Mouse (Mus musculus) CH12.LX (cell line): Measurements from ENCODE around the gene A730009L09Rik. TPM values are rescaled to one million over a fixed set of nuclear protein-coding genes. Genes with fewer than 3 reads are reported as not detected.

Experiments used
- DNase-seq: peaks from one replicate; pipeline ENCODE4 v3.0.0-alpha.2; 2013; ENCODE audit errors: extremely low read depth
- H3K27ac ChIP-seq: 2 replicates; pipeline ENCODE4 v1.5.1; 2012; ENCODE audit warnings: low read depth, mild to moderate bottlenecking, control low read depth, moderate library complexity; ENCODE audit not compliant: insufficient read depth
- H3K27me3 ChIP-seq: replicated peaks from 2 replicates; pipeline ENCODE3; 2012; ENCODE audit warnings: inconsistent platforms
- H3K36me3 ChIP-seq, 2 experiments: replicated peaks in 1 of 2; 2 replicates each; pipeline versions ENCODE3 to v1.6.1; 2012; ENCODE audit warnings: inconsistent platforms in 1 of 2, low read length in 1 of 2, mild to moderate bottlenecking in 1 of 2, mixed read lengths in 1 of 2, moderate library complexity in 1 of 2; ENCODE audit not compliant: control insufficient read depth in 1 of 2, insufficient read depth in 1 of 2
- H3K4me1 ChIP-seq, 2 experiments: 2 replicates each; pipeline ENCODE4 v1.6.1; 2012; ENCODE audit warnings: inconsistent platforms in 1 of 2, moderate library complexity in 1 of 2; ENCODE audit not compliant: insufficient read depth in 2 of 2, control insufficient read depth in 1 of 2
- H3K4me2 ChIP-seq: 2 replicates; pipeline ENCODE4 v1.6.1; 2012; ENCODE audit warnings: low read depth, mild to moderate bottlenecking, control low read depth; ENCODE audit not compliant: poor library complexity, insufficient read depth, severe bottlenecking
- H3K4me3 ChIP-seq, 3 experiments: fragments of 150-350 bp in 1 of 3; sonication (generic) in 1 of 3; replicated peaks in 1 of 3; 2 replicates each; pipeline versions ENCODE3 to v1.5.1; 2011 to 2012; ENCODE audit warnings: low read depth in 2 of 3, low read length in 2 of 3, mild to moderate bottlenecking in 2 of 3, moderate library complexity in 2 of 3, control low read depth in 1 of 3, improper control_type of control experiment in 1 of 3, inconsistent platforms in 1 of 3, mixed read lengths in 1 of 3; ENCODE audit not compliant: poor library complexity in 1 of 3
- H3K79me2 ChIP-seq: replicated peaks from 2 replicates; pipeline ENCODE4 v1.6.1; 2012; ENCODE audit warnings: mild to moderate bottlenecking, moderate library complexity; ENCODE audit not compliant: control insufficient read depth, poor library complexity, insufficient read depth, severe bottlenecking; ENCODE audit errors: extremely low read depth
- H3K9ac ChIP-seq: 2 replicates; pipeline ENCODE4 v1.6.1; 2012; ENCODE audit warnings: low read depth, mild to moderate bottlenecking, control low read depth, moderate library complexity; ENCODE audit not compliant: insufficient read depth
- H3K9me3 ChIP-seq: replicated peaks from 2 replicates; pipeline ENCODE3; 2012; ENCODE audit warnings: low read length, inconsistent platforms, mixed read lengths
- BHLHE40 ChIP-seq: IDR thresholded peaks from 2 replicates; pipeline ENCODE4 v1.6.1; 2011; ENCODE audit warnings: mild to moderate bottlenecking, low read depth, low read length, improper control_type of control experiment
- CHD2 ChIP-seq: IDR thresholded peaks from 2 replicates; pipeline ENCODE4 v1.6.1; 2011; ENCODE audit warnings: low read length, improper control_type of control experiment
- CTCF ChIP-seq, 2 experiments: IDR thresholded peaks in 1 of 2; conservative IDR thresholded peaks in 1 of 2; 2 replicates each; pipeline ENCODE4 v1.5.1; 2011 to 2012; ENCODE audit warnings: low read depth in 2 of 2, low read length in 2 of 2, improper control_type of control experiment in 1 of 2, inconsistent platforms in 1 of 2, mild to moderate bottlenecking in 1 of 2, moderate library complexity in 1 of 2
- E2F4 ChIP-seq: IDR thresholded peaks from 2 replicates; pipeline ENCODE4 v1.6.1; 2011; ENCODE audit warnings: low read depth, low read length, improper control_type of control experiment; ENCODE audit not compliant: insufficient replicate concordance
- ELF1 ChIP-seq: IDR thresholded peaks from 2 replicates; pipeline ENCODE4 v1.6.1; 2014; ENCODE audit warnings: low read depth, mild to moderate bottlenecking, inconsistent platforms, low read length, improper control_type of control experiment
- EP300 ChIP-seq: IDR thresholded peaks from 2 replicates; pipeline ENCODE4 v1.6.1; 2011; ENCODE audit warnings: low read length, improper control_type of control experiment
- ETS1 ChIP-seq: conservative IDR thresholded peaks from 2 replicates; pipeline ENCODE4 v1.6.1; 2012; ENCODE audit warnings: low read depth, mild to moderate bottlenecking, inconsistent platforms, low read length, improper control_type of control experiment, moderate library complexity
- IRF4 ChIP-seq: IDR thresholded peaks from 2 replicates; pipeline ENCODE4 v1.6.1; 2014; ENCODE audit warnings: low read depth, mild to moderate bottlenecking, inconsistent platforms, low read length, improper control_type of control experiment
- JUN ChIP-seq: IDR thresholded peaks from 2 replicates; pipeline ENCODE4 v1.6.1; 2011; ENCODE audit warnings: low read depth, mild to moderate bottlenecking, low read length, improper control_type of control experiment, moderate library complexity; ENCODE audit not compliant: insufficient read depth
- JUND ChIP-seq: conservative IDR thresholded peaks from 2 replicates; pipeline ENCODE4 v1.6.1; 2011; ENCODE audit warnings: low read depth, low read length, improper control_type of control experiment
- KAT2A ChIP-seq: IDR thresholded peaks from 2 replicates; pipeline ENCODE4 v1.6.1; 2012; ENCODE audit warnings: low read length, improper control_type of control experiment, inconsistent platforms; ENCODE audit not compliant: insufficient replicate concordance
- MAFK ChIP-seq: IDR thresholded peaks from 2 replicates; pipeline ENCODE4 v1.6.1; 2011; ENCODE audit warnings: low read length, improper control_type of control experiment; ENCODE audit not compliant: insufficient replicate concordance
- MAX ChIP-seq: IDR thresholded peaks from 2 replicates; pipeline ENCODE4 v1.6.1; 2011; ENCODE audit warnings: low read length, improper control_type of control experiment
- MAZ ChIP-seq: IDR thresholded peaks from 2 replicates; pipeline ENCODE4 v1.6.1; 2012; ENCODE audit warnings: low read depth, mild to moderate bottlenecking, inconsistent platforms, low read length, improper control_type of control experiment, moderate library complexity
- MEF2A ChIP-seq: IDR thresholded peaks from 2 replicates; pipeline ENCODE4 v1.6.1; 2014; ENCODE audit warnings: low read depth, mild to moderate bottlenecking, inconsistent platforms, low read length, improper control_type of control experiment, borderline replicate concordance
- MXI1 ChIP-seq: IDR thresholded peaks from 2 replicates; pipeline ENCODE4 v1.6.1; 2011; ENCODE audit warnings: mild to moderate bottlenecking, low read depth, low read length, improper control_type of control experiment
- MYC ChIP-seq: IDR thresholded peaks from 2 replicates; pipeline ENCODE4 v1.6.1; 2011; ENCODE audit warnings: low read depth, mild to moderate bottlenecking, improper control_type of control experiment, low read length
- NELFE ChIP-seq: IDR thresholded peaks from 2 replicates; pipeline ENCODE4 v1.6.1; 2011; ENCODE audit warnings: low read depth, low read length, improper control_type of control experiment
- NRF1 ChIP-seq: IDR thresholded peaks from 2 replicates; pipeline ENCODE4 v1.6.1; 2014; ENCODE audit warnings: low read depth, mild to moderate bottlenecking, inconsistent platforms, low read length, improper control_type of control experiment, moderate library complexity
- PAX5 ChIP-seq: IDR thresholded peaks from 2 replicates; pipeline ENCODE4 v1.6.1; 2012; ENCODE audit warnings: low read length, inconsistent platforms, mixed read lengths
- POLR2A ChIP-seq: IDR thresholded peaks from 2 replicates; pipeline ENCODE4 v1.6.1; 2011; ENCODE audit warnings: low read depth, mild to moderate bottlenecking, improper control_type of control experiment, low read length
- POLR2AphosphoS2 ChIP-seq: IDR thresholded peaks from 2 replicates; pipeline ENCODE4 v1.6.1; 2011; ENCODE audit warnings: low read depth, low read length, improper control_type of control experiment
- RAD21 ChIP-seq: IDR thresholded peaks from 2 replicates; pipeline ENCODE4 v1.6.1; 2011; ENCODE audit warnings: low read depth, mild to moderate bottlenecking, low read length, improper control_type of control experiment, moderate library complexity
- RCOR1 ChIP-seq: conservative IDR thresholded peaks from 2 replicates; pipeline ENCODE4 v1.6.1; 2012; ENCODE audit warnings: low read depth, mild to moderate bottlenecking, inconsistent platforms, low read length, improper control_type of control experiment
- SMC3 ChIP-seq: IDR thresholded peaks from 2 replicates; pipeline ENCODE4 v1.6.1; 2011; ENCODE audit warnings: low read depth, low read length, improper control_type of control experiment
- TBP ChIP-seq: conservative IDR thresholded peaks from 2 replicates; pipeline ENCODE4 v1.6.1; 2011; ENCODE audit warnings: low read depth, low read length, improper control_type of control experiment
- TCF12 ChIP-seq: IDR thresholded peaks from 2 replicates; pipeline ENCODE4 v1.6.1; 2014; ENCODE audit warnings: low read depth, mild to moderate bottlenecking, inconsistent platforms, low read length, improper control_type of control experiment
- UBTF ChIP-seq: IDR thresholded peaks from 2 replicates; pipeline ENCODE4 v1.6.1; 2012; ENCODE audit warnings: low read depth, mild to moderate bottlenecking, inconsistent platforms, low read length, improper control_type of control experiment, moderate library complexity
- USF1 ChIP-seq: IDR thresholded peaks from 2 replicates; pipeline ENCODE4 v1.6.1; 2014; ENCODE audit warnings: low read depth, mild to moderate bottlenecking, inconsistent platforms, low read length, improper control_type of control experiment
- ZC3H11A ChIP-seq: IDR thresholded peaks from 2 replicates; pipeline ENCODE4 v1.6.1; 2012; ENCODE audit warnings: low read depth, mild to moderate bottlenecking, inconsistent platforms, low read length, improper control_type of control experiment
- ZMIZ1 ChIP-seq: IDR thresholded peaks from 2 replicates; pipeline ENCODE4 v1.6.1; 2012; ENCODE audit warnings: low read depth, mild to moderate bottlenecking, inconsistent platforms, low read length, improper control_type of control experiment
- ZNF384 ChIP-seq: IDR thresholded peaks from 2 replicates; pipeline ENCODE4 v1.6.1; 2012; ENCODE audit warnings: low read depth, low read length, improper control_type of control experiment, inconsistent platforms
- dilution Hi-C: fragments of 300-500 bp; cut with MboI; formaldehyde crosslinking; loops from 2 replicates; pipeline ENCODE4 v1.14.3; 2020; ENCODE audit warnings: low sequenced_read_pairs; ENCODE audit not compliant: extremely low pct_unique_long_range_greater_than_20kb, extremely low pct_ligation_motif_present
- in situ Hi-C: fragments of 300-500 bp; cut with MboI; formaldehyde crosslinking; loops from 3 replicates; pipeline ENCODE4 v1.14.3; 2019; ENCODE audit warnings: low sequenced_read_pairs, low pct_ligation_motif_present, low pct_unique_long_range_greater_than_20kb, mixed read lengths
- polyA plus RNA-seq: library from polyadenylated mRNA; unstranded; fragments of >175 nt; gene quantifications from 2 replicates; pipeline ENCODE4 v1.2.1, GENCODE M21; 2012; ENCODE audit warnings: low read depth; ENCODE audit not compliant: insufficient read length
- total RNA-seq, 2 experiments: library from RNA; depleted of rRNA; stranded (reverse); fragments of 300-350 nt in 1 of 2; fragments of >200 nt in 1 of 2; gene quantifications; 2 replicates each; pipeline ENCODE4 v1.2.3; 2012 to 2014

Gene A730009L09Rik
- total and polyA plus RNA-seq, 3 experiments: not detected

GRCm38 (mm10) chr16:84476948-84477347, 38.0 kb upstream of the A730009L09Rik start:
- Histone ChIP-seq H3K4me2 (peak overlapping the region; percentile 99), H3K9me3 (no peaks in the 10 kb centered on the region), H3K4me3 (peak overlapping the region in 1 of 3 experiments; percentile 26), H3K36me3 (no peaks in the 10 kb centered on the region), H3K9ac (peak overlapping the region; percentile 9), H3K79me2 (no peaks in the 10 kb centered on the region), H3K27ac (peak overlapping the region; percentile 39), H3K27me3 (no peaks in the 10 kb centered on the region), H3K4me1 (peaks cover 13 to 40% of the 10 kb centered on the region in 2 experiments)
- peak; percentile 39 for DNase-seq
- TF ChIP-seq PAX5: no peak
- peak; percentile 96 for TF ChIP-seq BHLHE40
- TF ChIP-seq POLR2A: no peak
- TF ChIP-seq CTCF (conservative IDR thresholded peaks at IDR 0.05 in 1 of 2, IDR thresholded peaks at IDR 0.05 in 1 of 2; ENCODE audit: low read depth in 2 of 2, low read length in 2 of 2): no peak
- no peak for TF ChIP-seq TBP
- dilution Hi-C loops: no loop called here
- in situ Hi-C loops: no loop called here

- Histone ChIP-seq H3K27me3 (no peaks in the 10 kb centered on the region), H3K9ac (peak overlapping the region; percentile 9), H3K9me3 (no peaks in the 10 kb centered on the region), H3K4me2 (peak overlapping the region; percentile 99), H3K4me3 (no peak overlapping the region), H3K27ac (peak overlapping the region; percentile 39; the same call in 1 of the 2 replicates), H3K36me3 (no peaks in the 10 kb centered on the region), H3K4me1 (peaks cover 13 to 40% of the 10 kb centered on the region in 2 experiments), H3K79me2 (no peaks in the 10 kb centered on the region)
- dilution Hi-C loops (no loop called here), in situ Hi-C loops (no loop called here)
- peak; percentile 84 for DNase-seq
- peak; percentile 77; the same call in 1 of the 2 replicates for TF ChIP-seq MAZ
- no peak for TF ChIP-seq NELFE
- peak; percentile 92 for TF ChIP-seq IRF4
- TF ChIP-seq ZMIZ1: no peak
- TF ChIP-seq MYC: no peak; the same call in 1 of the 2 replicates
- TF ChIP-seq RAD21: no peak; the same call in 1 of the 2 replicates
- TF ChIP-seq MEF2A: peak; percentile 99
- no peak for TF ChIP-seq MAX
- TF ChIP-seq TBP: no peak
- peak; percentile 86 for TF ChIP-seq BHLHE40
- TF ChIP-seq E2F4: no peak
- TF ChIP-seq JUND: peak; percentile 87; the same call in 1 of the 2 replicates
- peak; percentile 94 for TF ChIP-seq TCF12
- peak; percentile 49; the same call in 1 of the 2 replicates for TF ChIP-seq ELF1
- no peak for TF ChIP-seq UBTF
- no peak for TF ChIP-seq ZC3H11A
- TF ChIP-seq USF1: no peak
- TF ChIP-seq ETS1: peak; percentile 98
- peak; percentile 93 for TF ChIP-seq ZNF384
- TF ChIP-seq SMC3: no peak
- TF ChIP-seq MAFK: peak; percentile 87
- TF ChIP-seq NRF1: no peak
- no peak for TF ChIP-seq POLR2AphosphoS2
- 0 out of 2 replicates have a peak, but pooled peaks have one; percentile 27 for TF ChIP-seq KAT2A
- peak; percentile 99 for TF ChIP-seq EP300
- TF ChIP-seq JUN: peak; percentile 76; the same call in 1 of the 2 replicates
- TF ChIP-seq MXI1: no peak
- TF ChIP-seq POLR2A: no peak
- peak; percentile 86 for TF ChIP-seq CHD2
- peak; percentile 90 for TF ChIP-seq RCOR1
- TF ChIP-seq CTCF (conservative IDR thresholded peaks at IDR 0.05 in 1 of 2, IDR thresholded peaks at IDR 0.05 in 1 of 2; ENCODE audit: low read depth in 2 of 2, low read length in 2 of 2): no peak
These were observed 37.4 kb upstream of the A730009L09Rik start for GRCm38 (mm10) chr16:84477528-84477927.
